Mouse (Mus musculus): Measurements from ENCODE around the gene Hira.

DNA sequence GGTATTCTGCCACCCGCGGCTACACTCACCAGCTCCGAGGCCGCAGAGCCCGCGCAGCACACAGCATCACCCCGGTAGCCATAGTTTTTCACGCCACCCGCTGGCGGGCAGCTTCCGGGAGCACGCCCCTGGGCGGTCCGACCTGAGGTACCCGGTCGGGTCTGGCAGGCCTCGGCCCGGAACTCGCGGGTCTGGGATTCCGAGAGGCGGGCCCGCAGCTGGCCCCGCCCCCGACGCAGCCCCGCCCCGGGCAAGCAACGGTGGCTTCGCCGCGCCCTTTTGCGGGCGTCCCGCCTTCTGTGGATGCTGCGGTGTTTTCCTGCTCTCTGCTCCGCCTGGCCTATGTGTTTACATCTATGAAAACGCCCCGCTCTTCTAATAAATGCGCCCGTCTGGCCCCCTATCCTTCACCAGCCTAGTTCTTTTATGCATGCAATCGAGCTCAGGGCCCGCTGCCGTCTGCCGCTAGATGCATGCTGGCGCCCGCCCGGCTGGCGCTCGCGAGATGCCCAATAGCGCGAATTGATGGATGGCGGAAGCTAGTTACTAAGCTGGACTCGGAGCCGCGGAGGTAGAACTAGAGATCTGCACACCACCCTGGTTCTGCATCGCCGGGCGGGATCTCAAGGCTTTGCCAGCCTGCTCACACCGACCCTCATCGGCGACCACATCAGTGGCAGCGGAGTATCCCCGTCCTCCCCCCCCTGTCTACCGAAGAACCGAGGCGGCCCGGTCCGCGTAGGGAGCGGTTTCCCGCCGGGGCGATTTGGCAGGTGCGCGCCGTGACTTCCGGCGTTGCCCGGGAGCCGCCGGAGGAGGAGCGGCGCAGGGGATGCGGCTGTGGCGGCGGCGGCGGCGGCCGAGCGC lies at the start of gene Hira, which contains the start of gene Mrpl40:
- TF ChIP-seq CTCF (IDR thresholded peaks at IDR 0.05; ENCODE audit: borderline replicate concordance, control insufficient read depth, extremely low read depth, insufficient read depth, low read length, poor library complexity) (peak; percentile 19; the same call in 1 of the 2 replicates), POLR2A (IDR thresholded peaks at IDR 0.05; ENCODE audit: control insufficient read depth, extremely low read depth, insufficient read depth, low read length, poor library complexity) (peak; percentile 80; the same call in 1 of the 2 replicates)

Measured in thymus, adult 2 months (tissue).